Mouse (Mus musculus) frontal cortex, postnatal 25 days (tissue): ENCODE measurements around the gene Gm815.

Experiments
- DNase-seq, 2 experiments: peaks; one replicate each; pipeline ENCODE4 v3.0.0; 2022; ENCODE audit warnings: low spot score in 2 of 2

Gm815 gene

DNA sequence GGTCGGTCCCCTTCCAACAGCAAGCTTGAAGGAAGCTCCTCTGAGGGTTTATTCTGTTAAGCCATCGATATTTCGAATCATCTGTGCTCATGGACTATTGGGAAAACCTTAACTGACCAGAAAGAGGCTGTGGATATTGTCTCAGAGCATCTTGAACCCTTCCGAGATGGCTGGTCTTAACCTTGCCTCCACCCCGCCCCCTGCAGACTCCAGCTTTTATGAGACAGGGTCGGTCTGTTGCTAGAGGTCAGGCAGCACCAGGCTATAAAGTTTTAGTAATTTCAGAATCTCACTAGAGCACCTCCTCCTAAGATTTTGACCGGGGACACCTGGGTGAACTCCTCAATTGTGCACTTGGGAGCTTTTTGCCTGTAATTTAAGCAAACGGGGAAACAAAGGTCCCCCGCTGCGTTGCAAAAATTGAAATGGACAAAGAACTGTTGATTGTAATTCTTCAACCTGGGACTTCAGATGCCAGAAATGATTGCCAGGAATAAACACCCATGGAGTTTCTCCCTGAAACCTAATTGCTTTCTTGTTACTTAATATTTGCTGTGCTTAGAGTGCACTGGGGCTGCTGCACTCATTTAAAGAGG is 8.4 kb upstream of the Gm815 start:
- DNase-seq, result no peak

- no peak for DNase-seq
Observed at GRCm38 (mm10) chr19:26879856-26880255, 5.8 kb upstream of the Gm815 start.

- DNase-seq, result no peak
Observed at GRCm38 (mm10) chr19:26881866-26882427, 3.7 kb upstream of the Gm815 start.

DNA sequence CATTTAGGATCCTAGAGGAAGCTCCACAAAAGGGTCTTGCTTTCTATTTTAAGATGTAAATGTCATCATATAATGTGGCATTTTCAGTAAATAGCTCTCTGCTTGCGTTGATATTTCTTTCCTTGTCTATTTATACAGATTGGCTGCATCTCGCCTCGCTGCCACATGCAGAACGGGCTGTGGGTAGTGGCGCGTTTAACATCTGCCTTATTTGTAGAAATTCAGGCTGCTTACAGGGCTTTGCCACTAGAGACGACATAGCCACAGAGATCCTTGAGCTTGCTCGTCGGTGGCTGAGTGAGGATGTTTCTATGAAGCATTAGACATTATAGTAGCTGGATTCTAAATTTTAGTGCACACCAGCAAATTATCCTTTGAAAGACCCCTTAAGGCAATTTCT is 2.5 kb downstream of the Gm815 start:
- DNase-seq, result peak in 1 of 2 experiments; percentile 24

GRCm38 (mm10) chr19:26891306-26891964 is 5.8 kb downstream of the Gm815 start:
- peak in 1 of 2 experiments; percentile 24 for DNase-seq

GRCm38 (mm10) chr19:26892861-26893260 is 7.2 kb downstream of the Gm815 start:
- DNase-seq, result no peak

DNA sequence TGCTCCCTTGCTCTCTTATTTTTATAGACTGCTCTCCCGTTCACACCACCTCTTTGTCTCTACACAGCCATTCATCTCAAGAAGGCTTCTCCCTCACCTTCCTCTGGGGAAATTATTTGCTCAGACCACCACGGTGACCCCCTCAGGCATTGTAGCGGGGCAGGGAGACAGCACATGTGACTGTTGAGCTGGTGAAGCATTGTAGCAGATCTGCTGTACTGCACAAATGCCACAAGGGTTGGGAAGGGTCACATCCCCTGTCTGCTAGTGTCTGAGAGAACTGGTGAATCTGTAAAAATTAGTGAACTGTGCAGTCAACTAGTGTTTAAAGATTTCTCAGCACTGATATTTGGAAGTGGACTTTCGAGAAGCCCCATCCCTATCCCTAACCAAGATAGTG is 16.5 kb downstream of the Gm815 start:
- DNase-seq, result no peak

DNA sequence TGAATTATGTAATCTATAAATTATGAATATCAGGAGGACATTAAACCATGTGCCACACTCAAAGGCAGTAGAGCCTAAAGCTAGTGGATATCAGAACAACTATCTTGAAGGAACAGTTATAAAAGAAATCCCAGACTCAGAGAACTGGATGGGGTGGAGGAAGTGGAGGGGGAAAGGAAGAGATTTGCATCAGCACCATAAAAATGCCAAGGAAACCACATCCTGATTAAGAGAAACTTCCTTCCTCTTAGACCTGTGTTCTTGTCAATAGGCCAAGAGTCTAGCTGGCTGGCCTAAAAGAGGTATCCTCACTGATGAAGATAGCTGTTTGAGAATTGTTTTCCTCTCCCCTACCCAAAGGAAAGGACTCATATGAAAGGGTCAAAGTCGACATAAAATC is 28.6 kb downstream of the Gm815 start:
- no peak for DNase-seq

DNA sequence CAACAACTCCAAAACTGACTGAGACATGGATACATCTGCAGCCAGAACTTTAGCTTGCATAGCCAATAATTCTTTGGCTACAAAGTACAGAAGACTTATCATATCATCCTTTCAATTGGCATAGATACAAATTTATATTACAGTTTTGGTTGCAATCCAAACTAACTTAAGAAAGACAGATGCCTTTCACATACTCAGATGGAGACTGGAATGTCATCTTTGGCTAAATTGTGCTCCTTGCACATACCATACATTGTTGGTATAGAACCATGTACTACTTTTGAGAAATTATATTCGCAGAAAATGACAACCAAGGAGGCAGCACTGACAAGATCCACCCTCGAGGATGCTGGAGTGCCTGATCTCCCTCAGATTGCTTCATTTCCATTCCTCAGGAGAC is 35.1 kb downstream of the Gm815 start:
- no peak for DNase-seq

GRCm38 (mm10) chr19:26930295-26931283 is 44.9 kb downstream of the Gm815 start:
- no peak for DNase-seq

GRCm38 (mm10) chr19:26934186-26934585 is 48.5 kb downstream of the Gm815 start:
- DNase-seq, result no peak
